Mouse (Mus musculus) bone marrow macrophage, adult 2 months (primary cell): ENCODE results near the gene Sema3g.

Experiments used
- CTCF ChIP-seq: IDR thresholded peaks from 2 replicates; pipeline ENCODE4 v1.5.1; 2012; ENCODE audit warnings: low read depth, mild to moderate bottlenecking, low read length, moderate library complexity
- POLR2A ChIP-seq: IDR thresholded peaks from 2 replicates; pipeline ENCODE4 v1.6.1; 2012; ENCODE audit warnings: mild to moderate bottlenecking, low read depth, low read length, borderline replicate concordance

- TF ChIP-seq CTCF: no peak
- TF ChIP-seq POLR2A: peak; percentile 5; the same call in 1 of the 2 replicates
Observed at GRCm38 (mm10) chr14:31205562-31206467, 11.8 kb upstream of the Sema3g start.
